Mouse (Mus musculus) megakaryocyte, adult 5-6 weeks (primary cell): ENCODE measurements at regions not wholly inside any gene's neighbourhood (a gene's known extent, or its start where the extent isn't known, plus 50 kb on each side); places are given as distances from the start of the nearest gene placed in this dataset.

Source experiments
- ATAC-seq: 2 replicates; pipeline ENCODE4 v1.8.0; 2016; ENCODE audit warnings: mild to moderate bottlenecking, inconsistent platforms; ENCODE audit not compliant: poor library complexity, severe bottlenecking

- peak; percentile 36; the same call in 1 of the 2 replicates for ATAC-seq
These were observed 100.0 kb upstream of the Mki67 start for GRCm38 (mm10) chr7:135816191-135816590.

GRCm38 (mm10) chr7:135817868-135818267, 101.7 kb upstream of the Mki67 start:
- no peak for ATAC-seq

- no peak for ATAC-seq
These were observed 102.1 kb upstream of the Mki67 start for GRCm38 (mm10) chr7:135818298-135818697.

DNA sequence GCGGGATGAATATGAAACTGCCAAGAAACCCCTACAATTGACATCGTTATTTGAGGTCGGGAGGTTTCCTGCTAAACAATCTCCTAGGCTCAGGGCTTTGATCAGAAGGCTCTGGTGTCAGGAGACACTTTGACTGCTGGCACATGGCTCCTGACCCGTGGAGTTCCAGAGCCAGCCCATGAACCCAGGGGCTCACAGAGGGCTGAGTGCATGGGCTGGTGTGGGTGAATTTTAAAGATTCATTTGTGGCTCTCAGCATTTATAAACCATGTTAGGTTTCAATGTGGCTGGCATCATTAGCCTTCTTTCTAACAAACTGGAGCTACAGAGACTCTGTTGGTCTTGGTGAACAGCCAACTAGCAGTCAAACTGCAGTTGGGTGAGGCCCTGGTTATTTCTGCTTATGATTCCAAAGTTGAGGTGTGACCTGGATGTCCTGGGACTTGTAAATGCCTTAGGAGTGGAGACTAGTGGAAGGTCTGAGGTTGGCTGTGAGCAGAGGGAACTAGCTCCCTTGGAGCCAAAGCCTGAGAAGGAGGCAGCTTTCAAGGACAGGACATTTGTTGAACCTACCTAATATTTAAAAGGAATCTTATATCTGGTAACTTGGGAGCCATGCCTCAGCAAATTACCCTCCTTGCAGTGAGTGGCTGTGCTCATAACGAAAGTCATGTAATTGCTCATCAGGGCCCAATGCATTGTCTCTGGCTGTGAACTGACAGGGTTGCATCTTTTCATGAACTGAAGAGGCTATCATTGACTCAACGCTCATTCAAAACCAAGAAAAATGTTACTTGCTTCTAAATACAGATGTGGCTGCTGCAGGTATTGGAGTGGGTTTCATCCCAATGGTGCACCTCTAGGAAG, 108.0 kb upstream of the Mki67 start:
- no peak for ATAC-seq

DNA sequence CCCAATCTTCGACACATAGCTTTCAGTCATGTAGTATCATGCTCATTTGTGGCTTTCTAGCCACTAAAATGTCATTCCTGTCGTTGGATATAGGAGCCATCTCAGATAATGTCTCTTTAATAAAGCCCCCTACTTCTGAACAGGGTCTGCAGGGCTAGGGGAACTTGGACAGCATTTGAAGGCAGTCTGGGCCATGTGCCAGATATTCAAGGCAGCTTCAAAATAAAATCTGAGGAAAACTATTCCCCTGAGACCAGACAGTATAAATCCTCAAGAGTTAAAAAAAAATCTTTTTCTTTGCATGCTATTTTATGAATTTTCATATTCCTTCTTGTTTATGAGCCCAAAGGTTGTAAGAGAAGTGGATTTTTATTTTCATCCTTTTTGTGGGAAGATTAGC, 113.1 kb upstream of the Mki67 start:
- no peak for ATAC-seq

- ATAC-seq = no peak
These were observed 117.3 kb upstream of the Mki67 start for GRCm38 (mm10) chr7:135833425-135833824.

DNA sequence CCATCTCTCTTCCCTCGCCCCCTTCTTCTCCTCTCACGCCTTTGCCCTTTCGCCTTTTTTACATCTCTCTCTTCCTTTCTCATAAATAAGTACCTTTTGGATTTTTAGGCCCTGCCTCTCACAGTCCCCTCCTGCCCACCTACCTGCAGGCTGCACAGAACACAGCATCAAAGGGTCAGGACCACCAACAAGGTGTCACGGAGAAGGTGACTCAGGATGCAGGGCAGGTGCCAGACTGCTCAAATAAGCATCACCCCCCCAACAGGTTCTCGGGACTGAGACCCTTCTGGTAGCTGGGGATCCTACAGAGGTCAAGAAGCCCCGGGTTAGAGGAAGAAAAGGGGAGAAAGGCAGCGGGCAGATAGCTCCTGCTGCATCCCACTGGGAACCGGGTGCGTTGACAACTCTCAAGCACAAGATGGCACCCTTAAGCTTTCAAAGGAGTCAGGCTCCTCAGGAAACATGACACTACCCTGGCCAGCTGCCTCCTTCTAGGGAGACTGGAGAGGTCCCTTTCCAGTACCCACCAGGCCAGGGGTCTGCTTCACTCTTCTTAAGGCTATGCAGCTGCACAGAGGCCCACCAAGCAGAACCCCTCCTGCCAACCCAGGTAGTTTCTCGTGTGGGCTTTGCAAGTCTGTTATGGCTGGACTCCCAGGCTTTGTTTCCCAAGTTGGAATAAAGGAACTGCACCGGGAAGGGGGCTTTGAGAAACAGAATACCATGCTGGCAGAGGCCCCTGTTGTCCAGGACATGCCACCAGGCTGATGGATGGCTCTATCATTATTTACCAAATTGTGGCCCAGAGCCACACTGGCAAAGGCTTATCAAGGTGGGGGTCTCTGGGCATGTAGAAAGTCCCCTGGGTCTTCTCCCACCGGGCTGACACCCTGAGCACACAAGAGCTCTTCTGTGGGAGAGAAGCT, 120.9 kb upstream of the Mki67 start:
- ATAC-seq = peak; percentile 81

DNA sequence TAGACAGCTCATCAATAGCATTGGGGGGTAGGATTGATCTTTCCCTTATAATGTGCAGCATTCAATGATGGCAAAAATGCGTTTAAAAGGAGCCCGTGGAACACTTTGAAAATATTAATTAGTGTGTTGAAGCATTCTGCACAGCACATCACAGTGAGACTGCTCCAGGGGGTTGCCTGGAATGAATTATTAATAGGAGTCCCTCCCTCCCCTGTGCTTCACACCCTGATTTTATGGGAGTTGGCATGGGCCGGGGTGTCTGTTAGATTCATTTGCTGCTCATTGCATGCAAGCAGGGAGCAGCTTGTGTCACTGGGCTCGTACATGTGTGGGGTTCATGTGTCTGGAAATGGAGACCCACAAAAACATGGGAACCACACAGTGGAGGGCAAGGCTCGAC, 127.9 kb upstream of the Mki67 start:
- ATAC-seq = no peak

DNA sequence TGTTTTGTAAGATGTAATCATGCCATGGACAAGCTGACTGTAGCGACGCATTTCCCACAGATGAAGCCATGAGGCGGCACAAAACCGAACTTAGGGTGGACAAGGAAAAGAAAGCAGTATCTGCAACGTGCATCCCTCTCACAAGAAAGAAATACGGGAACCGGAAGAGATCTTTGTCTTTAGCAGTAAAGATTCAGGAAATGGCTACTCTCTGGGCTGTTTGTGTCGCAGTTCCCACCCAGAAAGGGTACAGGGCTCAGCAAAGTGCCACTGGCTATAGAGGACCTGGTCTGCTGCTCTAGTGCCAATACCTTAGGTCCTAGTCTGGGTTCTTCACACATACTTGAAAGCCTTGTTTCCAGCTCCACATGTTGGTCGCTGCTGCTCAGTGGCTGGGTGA, 131.1 kb upstream of the Mki67 start:
- peak; percentile 82 for ATAC-seq

DNA sequence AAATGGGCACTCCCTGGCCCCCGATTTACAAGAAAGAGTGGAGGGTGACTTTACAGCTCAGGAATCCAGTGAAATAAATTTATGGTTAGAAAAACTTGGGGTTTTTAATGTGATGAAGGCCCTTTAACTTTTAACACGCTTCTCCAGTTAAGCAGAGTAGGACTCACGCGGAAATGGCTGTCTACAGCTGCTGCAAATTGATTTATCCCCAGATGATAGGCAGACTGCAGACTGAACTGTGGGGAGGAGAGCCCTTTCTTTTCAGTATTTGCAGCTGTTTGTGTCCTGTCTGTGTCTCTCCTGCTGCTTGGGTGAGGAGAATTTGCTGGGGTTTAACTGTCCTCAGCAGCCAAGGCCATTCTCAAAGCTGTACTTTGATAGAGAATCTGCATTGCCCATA, 132.0 kb upstream of the Mki67 start:
- no peak for ATAC-seq

- ATAC-seq = peak; percentile 60
These were observed 132.7 kb upstream of the Mki67 start for GRCm38 (mm10) chr7:135848833-135849232.

- peak; percentile 39 for ATAC-seq
These were observed 137.1 kb upstream of the Mki67 start for GRCm38 (mm10) chr7:135853127-135853813.

- ATAC-seq = no peak
These were observed 137.7 kb upstream of the Mki67 start for GRCm38 (mm10) chr7:135853814-135854324.

- no peak for ATAC-seq
These were observed 144.1 kb upstream of the Mki67 start for GRCm38 (mm10) chr7:135860288-135860687.

DNA sequence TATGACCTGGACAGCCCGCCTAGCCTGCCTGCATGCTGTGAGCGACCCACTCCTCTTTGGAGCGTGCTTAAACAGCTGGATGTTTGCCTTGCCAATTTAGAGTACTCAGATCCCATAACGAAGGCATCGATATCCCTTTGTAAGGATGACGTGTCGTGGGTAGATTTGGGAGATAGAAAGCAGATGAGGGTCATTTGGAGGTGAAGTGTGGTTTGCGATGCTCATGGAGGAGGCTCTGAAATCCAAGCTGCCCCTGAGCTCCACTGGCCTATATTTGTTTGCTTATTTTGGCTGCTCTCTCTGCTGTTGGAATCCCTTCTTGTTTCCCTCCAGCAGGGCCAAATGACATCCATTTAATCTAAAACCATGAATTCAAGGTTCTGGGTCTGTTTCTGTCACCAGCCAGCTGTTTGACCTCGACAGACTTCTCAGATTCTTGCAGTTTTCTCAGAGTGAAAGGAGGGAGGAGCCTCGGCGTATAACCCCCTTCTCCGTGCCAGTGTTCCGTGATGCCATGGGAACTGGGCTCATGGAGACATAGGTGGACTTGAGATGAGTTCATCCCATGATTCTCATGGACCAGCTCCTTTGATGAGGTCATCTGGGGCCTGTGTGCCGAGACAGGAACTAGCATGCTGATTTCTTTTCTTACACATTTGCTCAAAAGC, 144.7 kb upstream of the Mki67 start:
- no peak for ATAC-seq

DNA sequence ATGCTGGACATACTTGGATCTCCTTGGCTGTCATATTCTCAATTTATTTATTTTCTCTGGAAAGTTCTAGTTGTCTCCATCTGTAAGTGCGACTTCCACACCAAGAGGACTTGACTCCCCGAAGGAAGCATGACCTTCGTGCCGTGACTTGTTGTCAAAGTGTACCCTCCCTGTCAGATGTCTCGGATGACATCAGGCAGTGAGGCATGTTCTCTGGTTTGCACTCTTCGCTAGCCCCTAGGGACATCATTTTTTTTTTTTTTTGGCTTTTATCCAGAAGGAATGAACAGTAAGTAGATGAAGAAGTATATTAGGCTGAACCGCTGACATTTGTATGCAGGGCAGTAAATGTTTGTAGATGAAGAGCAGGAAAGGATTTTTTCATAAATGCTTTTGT, 145.2 kb upstream of the Mki67 start:
- no peak for ATAC-seq

DNA sequence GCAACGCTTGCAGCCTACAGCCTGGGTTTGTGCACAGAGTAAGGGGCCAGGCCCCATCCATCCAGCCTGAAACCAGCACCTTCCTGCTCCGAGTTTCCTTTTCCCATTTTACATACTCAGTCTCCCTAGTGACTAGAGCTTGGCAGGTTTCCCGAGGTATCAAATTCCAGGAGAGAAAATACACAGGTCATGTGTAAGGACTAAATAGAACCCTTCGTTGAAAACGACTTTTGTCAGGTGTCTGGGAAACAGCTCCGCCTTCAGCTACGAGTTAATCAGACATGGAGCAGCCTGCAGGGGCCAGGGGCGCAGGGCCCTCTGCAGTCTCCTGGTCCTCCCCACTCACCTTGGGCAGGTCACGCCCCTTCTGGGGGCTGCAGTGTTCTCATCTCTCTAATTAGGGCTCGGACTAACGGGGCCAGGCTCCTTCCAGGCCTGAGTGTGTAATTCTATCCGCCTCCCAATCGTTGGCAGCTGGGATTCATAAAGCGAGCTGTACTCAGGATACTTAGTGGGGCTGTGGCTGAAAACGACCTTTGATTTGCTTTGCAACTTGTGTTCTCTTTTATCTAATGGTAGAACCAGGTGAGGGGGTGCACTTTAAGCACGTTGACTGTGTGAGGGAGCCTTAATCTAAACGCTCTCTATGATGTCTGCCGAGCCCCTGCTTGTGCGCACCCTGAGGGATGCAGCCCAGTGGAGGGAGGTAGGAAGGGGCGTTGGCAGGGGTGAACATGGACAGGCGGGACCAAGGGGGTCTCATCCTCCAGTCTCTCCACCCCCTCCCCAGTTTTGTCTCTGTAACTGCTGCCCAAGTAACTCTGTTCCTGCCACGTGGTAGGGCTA, 147.6 kb upstream of the Mki67 start:
- ATAC-seq = no peak

GRCm38 (mm10) chr7:135870981-135871380, 154.8 kb upstream of the Mki67 start:
- ATAC-seq = peak; percentile 91

GRCm38 (mm10) chr7:135877091-135877874, 161.1 kb upstream of the Mki67 start:
- no peak for ATAC-seq
